Mouse (Mus musculus) thymus, adult 2 months (tissue): ENCODE data around the gene Zbtb8os. TPM values are rescaled to one million over a fixed set of nuclear protein-coding genes. Genes with fewer than 3 reads are reported as not detected.

Experiments used
- DNase-seq: peaks from one replicate; pipeline ENCODE4 v3.0.0; 2021
- H3K27ac ChIP-seq: fragments of 200-500 bp; 2 replicates; pipeline ENCODE4 v1.5.1; 2012; ENCODE audit warnings: low read length, control low read depth; ENCODE audit not compliant: control insufficient read depth, insufficient read depth
- H3K27me3 ChIP-seq: fragments of 200-500 bp; 2 replicates; pipeline ENCODE4 v1.6.1; 2012; ENCODE audit warnings: mild to moderate bottlenecking, low read length, moderate library complexity, mixed read lengths; ENCODE audit not compliant: control insufficient read depth, insufficient read depth
- H3K36me3 ChIP-seq: fragments of 200-500 bp; 2 replicates; pipeline ENCODE4 v1.6.1; 2012; ENCODE audit warnings: mild to moderate bottlenecking, low read length, moderate library complexity; ENCODE audit not compliant: control insufficient read depth, insufficient read depth
- H3K4me1 ChIP-seq: fragments of 200-500 bp; replicated peaks from 2 replicates; pipeline ENCODE4 v1.6.1; 2012; ENCODE audit warnings: low read length; ENCODE audit not compliant: control insufficient read depth, insufficient read depth
- H3K4me3 ChIP-seq: fragments of 200-500 bp; 2 replicates; pipeline ENCODE4 v1.5.1; 2012; ENCODE audit warnings: mild to moderate bottlenecking, low read length, control low read depth, moderate library complexity; ENCODE audit not compliant: control insufficient read depth, insufficient read depth
- CTCF ChIP-seq: fragments of 200-500 bp; IDR thresholded peaks from 2 replicates; pipeline ENCODE4 v1.5.1; 2012; ENCODE audit warnings: mild to moderate bottlenecking, control low read depth, low read length, moderate library complexity, borderline replicate concordance; ENCODE audit not compliant: control insufficient read depth, poor library complexity, insufficient read depth; ENCODE audit errors: extremely low read depth
- POLR2A ChIP-seq: fragments of 200-500 bp; IDR thresholded peaks from 2 replicates; pipeline ENCODE4 v1.6.1; 2012; ENCODE audit warnings: mild to moderate bottlenecking, low read length, control low read depth, moderate library complexity; ENCODE audit not compliant: control insufficient read depth, poor library complexity, insufficient read depth; ENCODE audit errors: extremely low read depth
- WGBS: fragments of 180-500 bp; shearing (Covaris S2); methylation state at CpG from one replicate; pipeline ENCODE4 v1.1.7; 2018; 5-methylcytosine and 5-hydroxymethylcytosine counted together
- polyA plus RNA-seq: library from polyadenylated mRNA; depleted of rRNA; stranded (reverse); fragments of >200 nt; gene quantifications from 2 replicates; pipeline ENCODE4 v1.2.3, GENCODE M21; 2012

Zbtb8os gene
- polyA plus RNA-seq, 1 experiment, result 14.3 TPM

DNA sequence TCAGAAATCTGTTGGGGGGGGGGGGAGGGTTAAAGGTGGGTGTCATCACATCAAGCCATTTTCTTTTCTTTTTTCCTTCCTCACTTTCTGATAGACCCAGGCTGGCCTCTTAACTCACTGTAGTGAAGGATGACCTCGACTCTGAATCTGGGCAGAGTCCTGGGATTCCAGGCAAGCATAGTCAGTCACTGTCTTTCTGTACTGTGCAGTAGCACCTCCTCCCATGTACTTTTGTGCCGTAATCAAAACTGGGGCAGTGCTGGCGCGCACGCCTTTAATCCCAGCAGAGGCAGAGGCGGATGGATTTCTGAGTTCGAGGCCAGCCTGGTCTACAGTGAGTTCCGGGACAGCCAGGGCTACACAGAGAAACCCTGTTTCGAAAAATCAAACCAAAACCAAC lies 31.7 kb upstream of the Zbtb8os start:
- H3K36me3 ChIP-seq, result peaks cover 19% of the 10 kb centered on the region
- no peaks in the 10 kb centered on the region for H3K4me1 ChIP-seq
- WGBS, result 95% methylated on average over 9 of the region's 9 CpGs
- H3K27ac ChIP-seq, result no peak overlapping the region
- no peak for DNase-seq
- no peak for TF ChIP-seq POLR2A
- no peak for TF ChIP-seq CTCF
- H3K4me3 ChIP-seq, result no peak overlapping the region
- H3K27me3 ChIP-seq, result no peaks in the 10 kb centered on the region

GRCm38 (mm10) chr4:129304306-129304705 lies 31.2 kb upstream of the Zbtb8os start:
- no peaks in the 10 kb centered on the region for H3K4me1 ChIP-seq
- TF ChIP-seq CTCF (no peak), POLR2A (no peak)
- no peak for DNase-seq
- 88% methylated on average over 1 of the region's 1 CpGs for WGBS
- H3K27me3 ChIP-seq, result no peaks in the 10 kb centered on the region
- H3K4me3 ChIP-seq, result no peak overlapping the region
- H3K27ac ChIP-seq, result no peak overlapping the region
- peaks cover 24% of the 10 kb centered on the region for H3K36me3 ChIP-seq

DNA sequence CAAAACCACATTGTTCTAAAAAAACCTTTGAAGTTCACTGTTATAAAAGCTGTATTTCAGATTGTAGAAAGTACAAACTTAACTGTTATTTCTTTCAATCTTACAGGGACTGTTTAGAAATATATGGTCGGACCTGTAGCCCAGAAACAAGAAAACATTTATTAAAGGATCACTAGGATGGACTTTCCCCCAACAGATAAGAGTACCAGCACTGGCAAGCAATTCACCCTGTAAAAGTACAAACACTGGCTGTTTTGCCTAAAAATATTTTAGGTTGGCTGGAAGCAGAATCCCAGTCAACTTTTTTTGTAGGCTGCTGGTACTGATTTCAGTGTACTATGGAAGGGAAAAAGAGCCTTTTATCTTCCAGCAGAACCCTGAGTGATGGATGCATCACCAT lies 27.6 kb upstream of the Zbtb8os start:
- H3K27ac ChIP-seq, result no peak overlapping the region
- DNase-seq, result no peak
- no peaks in the 10 kb centered on the region for H3K4me1 ChIP-seq
- H3K4me3 ChIP-seq, result no peak overlapping the region
- peaks cover 40% of the 10 kb centered on the region for H3K36me3 ChIP-seq
- WGBS, result 96% methylated on average over 1 of the region's 1 CpGs
- TF ChIP-seq CTCF, result no peak
- no peak for TF ChIP-seq POLR2A
- no peaks in the 10 kb centered on the region for H3K27me3 ChIP-seq

DNA sequence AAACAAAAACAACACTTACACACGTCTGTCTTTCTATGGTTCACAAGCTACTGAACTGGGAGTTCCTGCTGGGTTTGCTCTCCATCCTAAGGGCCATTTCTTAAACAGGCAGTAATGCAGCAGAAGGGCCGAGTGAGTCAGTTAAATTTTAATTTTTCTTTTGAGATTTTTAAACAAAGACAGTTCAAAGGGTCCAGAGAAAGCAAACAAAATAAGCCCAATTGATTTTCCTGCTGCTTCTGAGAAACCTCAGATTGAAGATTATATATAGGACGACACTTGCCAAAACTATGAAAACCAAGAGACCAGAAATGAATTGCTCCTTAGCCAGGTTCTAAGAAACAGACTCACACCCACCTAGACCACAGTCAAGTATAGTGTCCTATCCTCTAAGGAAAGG lies 21.6 kb upstream of the Zbtb8os start:
- Histone ChIP-seq H3K36me3 (peaks cover 78% of the 10 kb centered on the region), H3K27me3 (no peaks in the 10 kb centered on the region), H3K4me3 (no peak overlapping the region), H3K4me1 (no peaks in the 10 kb centered on the region), H3K27ac (no peak overlapping the region)
- TF ChIP-seq CTCF (no peak), POLR2A (no peak)
- no peak for DNase-seq
- 90% methylated on average over 3 of the region's 3 CpGs for WGBS

GRCm38 (mm10) chr4:129320876-129321275 lies 14.6 kb upstream of the Zbtb8os start:
- H3K27ac ChIP-seq, result no peak overlapping the region
- WGBS, result 95% methylated on average over 1 of the region's 1 CpGs
- no peaks in the 10 kb centered on the region for H3K4me1 ChIP-seq
- peaks cover 79% of the 10 kb centered on the region for H3K36me3 ChIP-seq
- no peak overlapping the region for H3K4me3 ChIP-seq
- DNase-seq, result no peak
- H3K27me3 ChIP-seq, result no peaks in the 10 kb centered on the region
- TF ChIP-seq POLR2A (no peak), CTCF (no peak)

DNA sequence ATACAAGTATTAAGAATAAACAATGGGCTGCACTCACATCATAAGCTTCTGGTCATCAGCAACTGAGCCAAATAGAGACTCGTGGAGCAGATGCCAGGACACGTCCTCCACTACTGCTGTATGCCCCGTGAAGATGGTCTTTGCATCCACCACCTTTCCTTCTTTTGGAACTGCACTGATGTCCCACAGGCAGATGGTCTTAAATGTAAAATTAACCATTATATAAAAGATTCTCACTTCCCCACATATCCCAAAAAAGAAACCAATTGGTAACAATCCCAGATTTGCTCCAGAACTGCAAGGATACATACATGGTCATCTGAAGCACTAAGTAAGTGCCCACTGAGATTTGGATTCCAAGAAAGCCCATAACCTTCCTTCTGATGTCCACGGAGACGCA lies 13.5 kb upstream of the Zbtb8os start:
- H3K27ac ChIP-seq, result no peak overlapping the region
- no peaks in the 10 kb centered on the region for H3K4me1 ChIP-seq
- WGBS, result 96% methylated on average over 5 of the region's 5 CpGs
- H3K27me3 ChIP-seq, result no peaks in the 10 kb centered on the region
- H3K4me3 ChIP-seq, result no peak overlapping the region
- peaks cover 78% of the 10 kb centered on the region for H3K36me3 ChIP-seq
- no peak for TF ChIP-seq POLR2A
- no peak for TF ChIP-seq CTCF
- no peak for DNase-seq

- peaks cover 78% of the 10 kb centered on the region for H3K36me3 ChIP-seq
- no peak overlapping the region for H3K27ac ChIP-seq
- H3K27me3 ChIP-seq, result no peaks in the 10 kb centered on the region
- no peak overlapping the region for H3K4me3 ChIP-seq
- WGBS, result 91% methylated on average over 1 of the region's 1 CpGs
- H3K4me1 ChIP-seq, result no peaks in the 10 kb centered on the region
- DNase-seq, result no peak
- TF ChIP-seq POLR2A (no peak), CTCF (no peak)
Measured at GRCm38 (mm10) chr4:129323491-129323890, 12.0 kb upstream of the Zbtb8os start.
